Mouse (Mus musculus) spleen, adult 2 months (tissue): ENCODE results near the gene Lcn12. TPM values are rescaled to one million over a fixed set of nuclear protein-coding genes. Genes with fewer than 3 reads are reported as not detected.
A peak's percentile ranks its signal among the peaks of the same experiment; 100 is the strongest.

ENCODE experiments used
- DNase-seq, 2 experiments: peaks; one replicate each; pipeline versions ENCODE4 v3.0.0 to v3.0.0-alpha.2; 2012 to 2021; ENCODE audit warnings: low spot score in 2 of 2, low read depth in 1 of 2
- H3K27ac ChIP-seq: fragments of 200-500 bp; 2 replicates; pipeline ENCODE4 v1.5.1; 2012; ENCODE audit warnings: low read length, inconsistent platforms; ENCODE audit not compliant: insufficient read depth
- H3K27me3 ChIP-seq: fragments of 200-500 bp; 2 replicates; pipeline ENCODE4 v1.6.1; 2012; ENCODE audit warnings: mild to moderate bottlenecking, moderate library complexity, low read length, inconsistent platforms; ENCODE audit not compliant: control insufficient read depth, insufficient read depth
- H3K36me3 ChIP-seq: fragments of 200-500 bp; 2 replicates; pipeline ENCODE4 v1.6.1; 2012; ENCODE audit warnings: mild to moderate bottlenecking, low read length, inconsistent platforms; ENCODE audit not compliant: control insufficient read depth, insufficient read depth
- H3K4me1 ChIP-seq: fragments of 200-500 bp; 2 replicates; pipeline ENCODE4 v1.6.1; 2011; ENCODE audit warnings: inconsistent platforms; ENCODE audit not compliant: control insufficient read depth, insufficient read depth, insufficient read length
- H3K4me3 ChIP-seq: fragments of 200-500 bp; 2 replicates; pipeline ENCODE4 v1.5.1; 2011; ENCODE audit warnings: mild to moderate bottlenecking, inconsistent platforms; ENCODE audit not compliant: insufficient read depth, insufficient read length; ENCODE audit errors: extremely low read depth
- CTCF ChIP-seq: fragments of 200-500 bp; IDR thresholded peaks from 2 replicates; pipeline ENCODE4 v1.5.1; 2011; ENCODE audit warnings: mild to moderate bottlenecking, inconsistent platforms; ENCODE audit not compliant: insufficient read depth, insufficient read length, insufficient replicate concordance; ENCODE audit errors: extremely low read depth
- POLR2A ChIP-seq: fragments of 200-500 bp; IDR thresholded peaks from 2 replicates; pipeline ENCODE4 v1.6.1; 2011; ENCODE audit warnings: low read depth, low read length, inconsistent platforms
- WGBS: fragments of 180-500 bp; shearing (Covaris S2); methylation state at CpG from one replicate; pipeline ENCODE4 v1.1.7; 2018; 5-methylcytosine and 5-hydroxymethylcytosine counted together
- polyA plus RNA-seq: library from polyadenylated mRNA; depleted of rRNA; stranded (reverse); fragments of >200 nt; gene quantifications from 2 replicates; pipeline ENCODE4 v1.2.3, GENCODE M21; 2012

Lcn12 gene
- polyA plus RNA-seq, 1 experiment: not detected

DNA sequence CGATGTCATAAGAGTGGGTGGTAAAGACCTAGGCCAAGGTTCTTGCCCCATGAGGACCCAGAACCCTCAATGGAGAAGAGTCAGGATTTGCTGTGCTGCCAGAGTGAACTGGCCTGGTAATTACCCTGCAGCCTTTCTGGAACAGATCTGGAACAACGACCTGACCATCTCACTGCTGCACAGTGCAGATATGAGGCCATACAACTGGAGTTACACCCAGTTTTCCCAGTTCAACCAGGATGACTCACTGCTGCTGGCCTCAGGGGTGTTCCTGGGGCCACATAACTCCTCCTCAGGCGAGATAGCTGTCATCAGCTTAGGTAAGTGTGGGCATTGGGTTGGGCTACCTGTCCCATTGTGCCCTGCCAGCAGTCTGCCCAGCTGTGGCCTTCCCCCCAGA lies 9.0 kb upstream of the Lcn12 start:
- no peak for TF ChIP-seq CTCF
- H3K4me1 ChIP-seq: peaks cover 12% of the 10 kb centered on the region; the same call in 1 of the 2 replicates
- no peaks in the 10 kb centered on the region for H3K27me3 ChIP-seq
- 84% methylated on average over 3 of the region's 3 CpGs for WGBS
- no peak overlapping the region for H3K4me3 ChIP-seq
- DNase-seq: no peak
- H3K36me3 ChIP-seq: peaks cover 15% of the 10 kb centered on the region
- no peak overlapping the region for H3K27ac ChIP-seq

GRCm38 (mm10) chr2:25501593-25502486 lies 8.1 kb upstream of the Lcn12 start, which contains the start of gene C8g:
C8g (minus strand) TSS chr2:25501719.
- peaks cover 14% of the 10 kb centered on the region; the same call in 1 of the 2 replicates for H3K4me1 ChIP-seq

DNA sequence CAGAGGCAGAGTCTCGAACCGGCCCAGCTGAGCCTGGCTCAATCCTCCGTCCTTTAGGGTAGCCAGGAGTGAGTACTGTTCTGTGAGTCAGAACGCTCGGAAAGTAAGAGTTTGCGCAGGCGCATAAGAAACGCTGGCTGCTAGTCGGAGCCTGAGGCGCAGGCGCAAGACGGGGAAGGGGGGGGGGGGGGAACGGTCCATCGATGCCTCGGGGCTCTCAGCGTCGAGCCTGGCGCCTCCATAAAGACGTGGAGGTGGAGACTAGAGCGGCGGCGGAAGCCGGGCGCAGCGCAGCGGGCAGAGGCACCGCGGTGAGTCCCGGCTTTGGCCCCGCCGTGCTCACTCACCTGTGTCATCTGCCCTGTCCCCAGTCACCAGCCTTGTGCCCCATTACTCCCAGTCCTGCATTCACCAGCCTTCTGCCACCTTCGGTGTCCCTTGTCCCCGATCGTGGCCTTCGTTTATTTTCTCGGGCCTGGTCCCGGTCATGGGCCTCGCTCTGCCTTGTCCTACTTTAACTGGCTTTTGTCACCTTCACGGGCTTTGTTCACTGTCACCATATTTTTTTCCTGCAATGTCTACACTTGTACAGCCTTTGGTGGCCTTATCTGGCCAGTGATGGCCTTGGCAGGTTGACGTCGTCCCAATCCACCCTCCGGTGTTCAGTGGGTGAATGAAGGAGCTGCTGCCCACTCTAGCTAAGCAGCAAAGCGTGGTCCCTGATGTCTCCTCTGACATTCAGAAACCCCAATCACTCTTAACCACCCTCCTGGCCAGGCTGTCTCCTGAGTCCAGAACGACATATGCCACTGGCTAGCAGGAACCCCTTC lies 7.1 kb upstream of the Lcn12 start, which contains the start of gene Fbxw5:
Gene Fbxw5, plus strand, starts transcription at position 175 of the 830 bp plus-strand sequence.
- WGBS: under 1% methylated on average over 32 of the region's 44 CpGs
- peak; percentile 81 to 89 for DNase-seq
- Histone ChIP-seq H3K36me3 (peaks cover 15% of the 10 kb centered on the region), H3K27me3 (no peaks in the 10 kb centered on the region), H3K27ac (peak within 1 kb of the TSS; percentile 60), H3K4me3 (peak within 1 kb of the TSS; percentile 83), H3K4me1 (peaks cover 14% of the 10 kb centered on the region; the same call in 1 of the 2 replicates)
- TF ChIP-seq POLR2A (peak; percentile 81), CTCF (no peak)

More at GRCm38 (mm10) chr2:25501593-25502486, 8.1 kb upstream of the Lcn12 start, which contains the start of gene C8g:
- 76% methylated on average over 20 of the region's 20 CpGs for WGBS
- Histone ChIP-seq H3K4me3 (peak within 1 kb of the TSS; percentile 83), H3K27ac (peak within 1 kb of the TSS; percentile 58), H3K27me3 (no peaks in the 10 kb centered on the region), H3K36me3 (peaks cover 15% of the 10 kb centered on the region)
- TF ChIP-seq POLR2A (no peak), CTCF (no peak)
- no peak for DNase-seq

- 65% methylated on average over 6 of the region's 6 CpGs for WGBS
- TF ChIP-seq CTCF (no peak), POLR2A (no peak)
- DNase-seq: no peak
Measured at GRCm38 (mm10) chr2:25500071-25500575, 6.4 kb upstream of the Lcn12 start.

DNA sequence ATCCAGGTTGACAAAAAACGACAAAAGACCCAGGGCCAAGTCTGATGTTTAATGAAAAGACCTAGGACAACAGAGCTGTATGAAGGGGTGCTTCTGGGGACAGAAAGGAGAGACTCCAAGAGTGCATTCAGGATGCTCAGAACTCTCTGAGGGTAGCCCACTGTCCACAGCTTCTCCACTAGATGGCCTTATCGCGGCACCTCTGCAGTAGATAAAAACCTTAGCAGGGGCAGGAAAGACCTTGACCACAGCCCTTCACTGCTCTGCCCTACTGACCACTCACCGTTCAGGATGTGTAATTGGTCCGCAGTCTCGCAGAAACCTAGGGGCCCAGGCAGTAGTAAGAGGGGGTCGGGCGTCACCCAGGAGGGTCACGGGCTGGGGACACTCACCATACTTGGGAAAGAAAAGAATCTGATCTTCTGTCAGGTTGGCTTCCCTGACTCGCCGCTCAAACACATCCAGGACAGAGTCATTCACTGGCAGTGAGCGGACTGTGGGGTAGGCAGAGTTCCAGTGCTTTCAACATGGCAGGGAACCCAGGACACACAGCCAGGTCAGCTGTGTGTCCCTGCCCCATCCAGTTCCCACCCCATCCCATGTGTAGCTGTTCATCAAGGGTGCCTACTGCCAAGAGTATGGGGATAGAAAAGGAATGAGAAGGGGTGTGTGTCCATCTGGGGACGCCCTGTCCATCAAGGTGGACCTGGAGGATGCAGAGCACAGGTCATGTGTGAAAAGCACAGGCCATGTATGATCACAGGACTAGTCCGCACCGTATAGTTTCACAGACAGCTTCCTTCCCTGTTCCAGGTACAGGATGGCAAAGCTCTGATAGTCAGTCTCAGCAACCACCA lies 5.1 kb upstream of the Lcn12 start:
- no peak for TF ChIP-seq CTCF
- no peak for TF ChIP-seq POLR2A
- Histone ChIP-seq H3K4me1 (peaks cover 14% of the 10 kb centered on the region; the same call in 1 of the 2 replicates), H3K27ac (no peak overlapping the region), H3K4me3 (no peak overlapping the region), H3K36me3 (peaks cover 3% of the 10 kb centered on the region; the same call in 1 of the 2 replicates), H3K27me3 (no peaks in the 10 kb centered on the region)
- 79% methylated on average over 15 of the region's 15 CpGs for WGBS
- DNase-seq: no peak

More at GRCm38 (mm10) chr2:25500071-25500575, 6.4 kb upstream of the Lcn12 start:
- Histone ChIP-seq H3K4me1 (peaks cover 14% of the 10 kb centered on the region; the same call in 1 of the 2 replicates), H3K4me3 (peak overlapping the region; percentile 52), H3K27ac (peak overlapping the region; percentile 60), H3K27me3 (no peaks in the 10 kb centered on the region), H3K36me3 (peaks cover 13% of the 10 kb centered on the region)
